Mouse (Mus musculus) midbrain, embryonic 16.5 days (tissue): ENCODE data around the gene Triobp. TPM values are rescaled to one million over a fixed set of nuclear protein-coding genes. Genes with fewer than 3 reads are reported as not detected.

ENCODE experiments used
- ATAC-seq: fragments of 200-750 bp; cut with Nextera tagmentation; 2 replicates; pipeline ENCODE4 v1.8.0; 2017; ENCODE audit warnings: moderate TSS enrichment
- H3K27ac ChIP-seq: fragments of 300-500 bp; sonication (generic); 2 replicates; pipeline ENCODE4 v1.5.1; 2014; ENCODE audit warnings: mild to moderate bottlenecking, low read length, mixed read lengths
- H3K27me3 ChIP-seq: fragments of 300-500 bp; sonication (generic); 2 replicates; pipeline ENCODE4 v1.6.1; 2014; ENCODE audit warnings: low read depth, low read length, mixed read lengths; ENCODE audit not compliant: control insufficient read depth, insufficient read depth
- H3K36me3 ChIP-seq: fragments of 300-500 bp; sonication (generic); 2 replicates; pipeline ENCODE4 v1.6.1; 2014; ENCODE audit warnings: mild to moderate bottlenecking, low read length, moderate library complexity, mixed read lengths; ENCODE audit not compliant: control insufficient read depth, insufficient read depth
- H3K4me1 ChIP-seq: fragments of 300-500 bp; sonication (generic); 2 replicates; pipeline ENCODE4 v1.6.1; 2014; ENCODE audit warnings: mild to moderate bottlenecking, low read length, mixed read lengths; ENCODE audit not compliant: control insufficient read depth, insufficient read depth
- H3K4me2 ChIP-seq: fragments of 300-500 bp; sonication (generic); 2 replicates; pipeline ENCODE4 v1.6.1; 2014; ENCODE audit warnings: mild to moderate bottlenecking, low read length, mixed read lengths
- H3K4me3 ChIP-seq: fragments of 300-500 bp; sonication (generic); 2 replicates; pipeline ENCODE4 v1.5.1; 2014; ENCODE audit warnings: low read depth, mild to moderate bottlenecking, low read length, moderate library complexity, mixed read lengths
- H3K9ac ChIP-seq: fragments of 300-500 bp; sonication (generic); 2 replicates; pipeline ENCODE4 v1.6.1; 2014; ENCODE audit warnings: low read depth, low read length, mixed read lengths
- H3K9me3 ChIP-seq: fragments of 300-500 bp; sonication (generic); replicated peaks from 2 replicates; pipeline ENCODE4 v1.6.1; 2014; ENCODE audit warnings: mild to moderate bottlenecking, low read length, mixed read lengths; ENCODE audit not compliant: control insufficient read depth, poor library complexity, severe bottlenecking
- WGBS: fragments of 180-500 bp; shearing (Covaris S2); extraction: QIAGEN DNeasy Blood & Tissue Kit; methylation state at CpG from one replicate; pipeline ENCODE4 v1.1.7; 2014; 5-methylcytosine and 5-hydroxymethylcytosine counted together
- polyA plus RNA-seq: library from polyadenylated mRNA; unstranded; fragments of >200 nt; fragmentation: Nextera tagmentation; extraction: Ambion mirVana; gene quantifications from 2 replicates; pipeline ENCODE4 v1.2.1, GENCODE M21; 2015

The Triobp gene
- 40.9 and 48.8 TPM in 2 replicates for polyA plus RNA-seq

DNA sequence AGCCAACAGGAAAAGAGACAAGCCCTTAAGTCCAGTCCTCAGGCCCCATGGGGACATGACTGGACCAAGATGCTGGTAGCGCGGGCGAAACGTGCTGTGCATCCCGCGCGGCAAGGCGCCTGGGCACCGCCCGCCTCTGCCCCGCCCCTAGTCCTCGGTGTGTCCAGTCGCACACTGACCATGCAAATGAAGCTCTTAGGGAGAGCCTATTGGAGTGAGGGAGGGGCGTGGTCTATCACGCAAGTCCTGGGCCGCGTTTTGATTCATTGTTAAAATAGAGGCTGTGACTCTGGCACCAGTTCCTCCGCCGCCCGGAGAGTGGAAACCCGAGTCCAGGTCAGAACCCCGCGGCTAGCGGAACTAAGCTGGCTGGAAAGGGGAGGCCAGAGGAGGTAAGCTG, at the start of gene Triobp:
Gene Triobp, plus strand, starts transcription at position 68 of the 400 bp plus-strand sequence.
- peak; percentile 98 for ATAC-seq
- peak within 1 kb of the TSS; percentile 48 for H3K4me3 ChIP-seq
- H3K9me3 ChIP-seq, result no peaks in the 10 kb centered on the region
- H3K27ac ChIP-seq, result peak within 1 kb of the TSS; percentile 63
- H3K27me3 ChIP-seq, result no peaks in the 10 kb centered on the region
- peak within 1 kb of the TSS; percentile 65 for H3K4me2 ChIP-seq
- no peaks in the 10 kb centered on the region for H3K36me3 ChIP-seq
- under 1% methylated on average over 24 of the region's 24 CpGs for WGBS
- peak within 1 kb of the TSS; percentile 68 for H3K9ac ChIP-seq
- peaks cover 15% of the 10 kb centered on the region for H3K4me1 ChIP-seq

DNA sequence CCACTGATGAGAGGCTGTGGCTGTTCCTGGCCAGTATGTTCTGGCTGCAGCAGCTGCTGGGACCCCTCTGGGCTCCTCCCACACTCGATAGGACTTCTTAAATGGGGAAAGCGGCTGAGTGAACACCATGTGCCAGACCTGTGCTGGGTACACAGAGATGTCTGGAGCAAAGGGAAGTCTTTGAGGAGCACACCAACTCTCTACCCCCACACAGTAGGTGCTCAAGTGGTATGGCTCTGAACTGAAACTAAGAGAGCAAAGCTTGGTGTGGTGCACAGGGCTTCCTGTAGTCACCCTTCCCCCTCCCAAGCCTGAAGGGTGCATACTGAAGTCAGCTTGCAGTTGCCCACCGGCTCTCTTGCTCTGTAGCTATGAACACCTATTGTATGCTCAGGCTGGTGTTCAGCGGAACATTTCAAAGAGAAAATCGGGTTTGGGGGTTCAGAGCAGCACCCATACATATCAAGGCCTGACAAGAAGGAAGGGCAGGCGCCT, 49.0 kb upstream of the Triobp start:
- H3K27me3 ChIP-seq, result peaks cover 10% of the 10 kb centered on the region
- ATAC-seq, result no peak
- no peak overlapping the region for H3K4me3 ChIP-seq
- H3K27ac ChIP-seq, result no peak overlapping the region
- H3K4me2 ChIP-seq, result no peak overlapping the region
- no peaks in the 10 kb centered on the region for H3K9me3 ChIP-seq
- no peak overlapping the region for H3K9ac ChIP-seq
- H3K36me3 ChIP-seq, result 0 out of 2 replicates have a peak, but pooled peaks cover 2% of the 10 kb centered on the region
- 53% methylated on average over 6 of the region's 6 CpGs for WGBS
- H3K4me1 ChIP-seq, result peaks cover 13% of the 10 kb centered on the region

GRCm38 (mm10) chr15:78899409-78899739, 48.1 kb upstream of the Triobp start, which contains the start of gene Gm49510:
Gene Gm49510 (plus strand): TSS chr15:78899667.
- Histone ChIP-seq H3K4me1 (peaks cover 13% of the 10 kb centered on the region), H3K4me3 (peak within 1 kb of the TSS; percentile 53), H3K9me3 (no peaks in the 10 kb centered on the region), H3K27ac (no peak within 1 kb of the TSS; the same call in 1 of the 2 replicates), H3K9ac (peak within 1 kb of the TSS; percentile 68), H3K27me3 (peaks cover 10% of the 10 kb centered on the region), H3K4me2 (peak within 1 kb of the TSS; percentile 96), H3K36me3 (0 out of 2 replicates have a peak, but pooled peaks cover 2% of the 10 kb centered on the region)
- WGBS, result 7% methylated on average over 15 of the region's 20 CpGs
- no peak for ATAC-seq

GRCm38 (mm10) chr15:78899740-78900584, 47.6 kb upstream of the Triobp start, which contains the start of gene Sh3bp1:
Gene Sh3bp1 (plus strand): TSS chr15:78899768.
- no peaks in the 10 kb centered on the region for H3K9me3 ChIP-seq
- H3K4me1 ChIP-seq, result peaks cover 13% of the 10 kb centered on the region
- 1% methylated on average over 46 of the region's 47 CpGs for WGBS
- H3K27ac ChIP-seq, result no peak within 1 kb of the TSS; the same call in 1 of the 2 replicates
- H3K4me3 ChIP-seq, result peak within 1 kb of the TSS; percentile 53
- peak within 1 kb of the TSS; percentile 96 for H3K4me2 ChIP-seq
- 0 out of 2 replicates have a peak, but pooled peaks cover under 1% of the 10 kb centered on the region for H3K36me3 ChIP-seq
- H3K9ac ChIP-seq, result peak within 1 kb of the TSS; percentile 68
- peaks cover 10% of the 10 kb centered on the region for H3K27me3 ChIP-seq
- ATAC-seq, result no peak

- peak overlapping the region; percentile 96 for H3K4me2 ChIP-seq
- peaks cover 13% of the 10 kb centered on the region for H3K4me1 ChIP-seq
- no peaks in the 10 kb centered on the region for H3K36me3 ChIP-seq
- no peak overlapping the region for H3K9ac ChIP-seq
- peak overlapping the region; percentile 53; the same call in 1 of the 2 replicates for H3K4me3 ChIP-seq
- no peak overlapping the region for H3K27ac ChIP-seq
- WGBS, result 26% methylated on average over 18 of the region's 18 CpGs
- peaks cover 10% of the 10 kb centered on the region for H3K27me3 ChIP-seq
- no peak for ATAC-seq
- no peaks in the 10 kb centered on the region for H3K9me3 ChIP-seq
Measured at GRCm38 (mm10) chr15:78900585-78901421, 46.7 kb upstream of the Triobp start.

DNA sequence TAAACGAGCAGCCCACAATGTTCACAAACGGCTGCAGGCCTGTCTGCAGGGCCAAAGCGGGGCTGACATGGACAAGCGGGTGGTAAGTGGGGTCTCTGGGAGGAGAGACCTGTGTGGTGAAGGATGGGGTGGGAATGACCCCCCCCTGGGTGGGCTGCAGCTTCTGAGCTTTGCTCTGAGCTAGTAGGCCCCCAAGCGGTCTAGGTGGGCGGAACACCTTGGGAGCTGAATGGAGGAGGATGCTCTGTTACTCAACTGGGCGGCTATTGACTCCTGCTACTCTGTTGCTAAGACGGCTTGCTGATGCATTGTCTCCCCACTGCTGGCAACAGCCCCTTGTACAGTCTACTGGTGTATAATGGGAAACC, 46.1 kb upstream of the Triobp start:
- Histone ChIP-seq H3K4me2 (no peak overlapping the region), H3K9ac (no peak overlapping the region)

DNA sequence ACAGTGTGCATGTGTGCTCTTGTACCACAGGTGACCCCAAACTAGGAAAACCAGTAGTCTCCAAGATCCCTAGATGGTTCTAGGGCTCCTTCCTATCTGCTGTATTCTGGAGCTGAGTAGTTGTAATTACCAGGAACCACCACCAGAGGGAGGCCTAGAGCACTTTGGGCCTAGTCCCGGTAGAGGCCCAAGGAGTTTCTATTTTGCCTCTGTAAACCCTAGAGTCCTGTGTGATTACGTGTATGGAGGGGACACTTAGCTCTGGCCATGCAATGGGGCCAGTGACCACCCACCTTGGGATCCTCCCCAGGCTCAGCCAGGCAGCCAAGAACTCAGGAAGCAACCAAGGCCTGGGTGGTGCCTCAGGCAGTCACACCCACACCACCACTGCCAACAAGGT, 44.3 kb upstream of the Triobp start:
- H3K4me1 ChIP-seq, result peaks cover 13% of the 10 kb centered on the region
- H3K4me2 ChIP-seq, result no peak overlapping the region
- H3K4me3 ChIP-seq, result no peak overlapping the region
- ATAC-seq, result 0 out of 2 replicates have a peak, but pooled peaks have one; percentile 19
- no peak overlapping the region for H3K27ac ChIP-seq
- WGBS, result 11% methylated on average over 2 of the region's 2 CpGs
- no peaks in the 10 kb centered on the region for H3K9me3 ChIP-seq
- H3K9ac ChIP-seq, result no peak overlapping the region
- H3K27me3 ChIP-seq, result peaks cover 10% of the 10 kb centered on the region; the same call in 1 of the 2 replicates
- no peaks in the 10 kb centered on the region for H3K36me3 ChIP-seq

More for the DNA sequence above, 46.1 kb upstream of the Triobp start:
- H3K36me3 ChIP-seq, result no peaks in the 10 kb centered on the region
- ATAC-seq, result no peak
- peaks cover 13% of the 10 kb centered on the region for H3K4me1 ChIP-seq
- peaks cover 10% of the 10 kb centered on the region for H3K27me3 ChIP-seq
- H3K27ac ChIP-seq, result no peak overlapping the region
- 42% methylated on average over 8 of the region's 8 CpGs for WGBS
- no peaks in the 10 kb centered on the region for H3K9me3 ChIP-seq
- H3K4me3 ChIP-seq, result no peak overlapping the region

DNA sequence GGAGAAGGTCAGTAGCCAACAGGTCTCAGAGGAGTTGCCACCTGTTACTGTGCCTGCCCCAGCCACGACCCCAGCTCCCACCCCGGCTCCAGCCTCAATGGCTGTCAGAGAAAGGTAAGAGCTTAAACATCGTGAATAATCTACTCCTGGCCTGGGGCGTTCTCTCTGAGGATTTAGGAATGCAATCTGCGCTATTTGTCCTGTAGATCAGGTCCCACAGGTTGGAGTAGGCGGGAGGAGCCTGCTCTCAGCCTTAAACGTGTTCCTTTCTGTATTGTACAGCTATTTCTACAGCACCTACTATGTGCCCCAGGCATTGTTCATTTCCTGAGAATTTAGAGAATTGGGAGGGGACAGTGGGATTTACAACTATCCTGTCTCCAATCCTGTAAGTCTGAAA, 39.1 kb upstream of the Triobp start:
- no peak overlapping the region for H3K4me3 ChIP-seq
- H3K9me3 ChIP-seq, result no peaks in the 10 kb centered on the region
- H3K27ac ChIP-seq, result no peak overlapping the region
- H3K36me3 ChIP-seq, result no peaks in the 10 kb centered on the region
- no peaks in the 10 kb centered on the region for H3K27me3 ChIP-seq
- WGBS, result 83% methylated on average over 7 of the region's 7 CpGs
- H3K4me1 ChIP-seq, result peaks cover 6% of the 10 kb centered on the region
- no peak overlapping the region for H3K4me2 ChIP-seq
- no peak for ATAC-seq
- no peak overlapping the region for H3K9ac ChIP-seq
